Mouse (Mus musculus) limb, embryonic 11.5 days (tissue): ENCODE measurements around the gene Mea1. TPM values are rescaled to one million over a fixed set of nuclear protein-coding genes. Genes with fewer than 3 reads are reported as not detected.

ENCODE experiments used
- ATAC-seq: fragments of 200-750 bp; cut with Nextera tagmentation; 2 replicates; pipeline ENCODE4 v1.8.0; 2017; ENCODE audit warnings: low read depth; ENCODE audit not compliant: insufficient number of reproducible peaks, low FRiP score, low TSS enrichment
- DNase-seq: peaks from one replicate; pipeline ENCODE4 v3.0.0-alpha.2; 2015; ENCODE audit warnings: low spot score
- H3K27ac ChIP-seq: fragments of 300-500 bp; sonication (generic); replicated peaks from 2 replicates; pipeline ENCODE4 v1.5.1; 2014; ENCODE audit warnings: low read depth, mild to moderate bottlenecking, low read length
- H3K27me3 ChIP-seq: fragments of 300-500 bp; sonication (generic); 2 replicates; pipeline ENCODE4 v1.6.1; 2014; ENCODE audit warnings: mild to moderate bottlenecking, low read length, mixed read lengths; ENCODE audit not compliant: control insufficient read depth, insufficient read depth
- H3K36me3 ChIP-seq: fragments of 300-500 bp; sonication (generic); 2 replicates; pipeline ENCODE4 v1.6.1; 2014; ENCODE audit warnings: mild to moderate bottlenecking, low read length, moderate library complexity, mixed read lengths; ENCODE audit not compliant: control insufficient read depth, insufficient read depth
- H3K4me1 ChIP-seq: fragments of 300-500 bp; sonication (generic); 2 replicates; pipeline ENCODE4 v1.6.1; 2014; ENCODE audit warnings: low read length, mixed read lengths; ENCODE audit not compliant: control insufficient read depth, insufficient read depth
- H3K4me2 ChIP-seq: fragments of 300-500 bp; sonication (generic); 2 replicates; pipeline ENCODE4 v1.6.1; 2014; ENCODE audit warnings: low read depth, mild to moderate bottlenecking, moderate library complexity; ENCODE audit not compliant: severe bottlenecking
- H3K4me3 ChIP-seq: fragments of 300-500 bp; sonication (generic); 2 replicates; pipeline ENCODE4 v1.5.1; 2014; ENCODE audit warnings: low read depth, low read length
- H3K9ac ChIP-seq: fragments of 300-500 bp; sonication (generic); 2 replicates; pipeline ENCODE4 v1.6.1; 2014; ENCODE audit warnings: mild to moderate bottlenecking, low read length
- H3K9me3 ChIP-seq: fragments of 300-500 bp; sonication (generic); 2 replicates; pipeline ENCODE4 v1.6.1; 2016; ENCODE audit warnings: low read length; ENCODE audit not compliant: control insufficient read depth
- WGBS: fragments of 180-500 bp; shearing (Covaris S2); extraction: QIAGEN DNeasy Blood & Tissue Kit; methylation state at CpG from one replicate; pipeline ENCODE4 v1.1.7; 2014; 5-methylcytosine and 5-hydroxymethylcytosine counted together
- polyA plus RNA-seq: library from polyadenylated mRNA; unstranded; fragments of >200 nt; fragmentation: Nextera tagmentation; extraction: Ambion mirVana; gene quantifications from 2 replicates; pipeline ENCODE4 v1.2.1, GENCODE M21; 2014

Mea1 gene
- 153 and 160 TPM in 2 replicates for polyA plus RNA-seq

DNA sequence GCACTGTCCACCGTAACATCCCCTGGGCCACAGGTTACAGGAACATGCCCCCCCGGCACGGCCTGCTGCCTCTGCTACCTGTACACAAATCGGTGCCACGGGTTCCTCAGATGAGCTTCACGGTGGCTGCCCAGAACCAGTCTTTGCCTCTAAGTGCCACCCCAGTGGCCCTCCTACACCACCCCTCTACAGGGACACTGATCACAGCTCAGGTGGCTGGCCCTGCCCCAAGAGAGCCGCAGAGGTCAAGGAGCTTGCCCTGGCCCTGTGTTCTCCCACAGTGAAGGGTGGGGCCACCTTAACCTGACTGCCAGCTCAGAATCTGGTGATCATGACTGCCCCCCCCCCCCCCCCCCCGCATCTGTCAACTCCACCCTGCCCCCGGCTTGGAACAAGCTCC, at the start of gene Mea1:
Mea1 (plus strand) TSS at position 378 of the 400 bp plus-strand sequence.
- H3K4me1 ChIP-seq, result peaks cover 23% of the 10 kb centered on the region
- H3K4me2 ChIP-seq, result peak within 1 kb of the TSS; percentile 83
- no peak within 1 kb of the TSS for H3K27ac ChIP-seq
- ATAC-seq (no peak), DNase-seq (no peak)
- H3K9me3 ChIP-seq, result no peaks in the 10 kb centered on the region
- H3K36me3 ChIP-seq, result peaks cover 26% of the 10 kb centered on the region
- 90% methylated on average over 8 of the region's 9 CpGs for WGBS
- peak within 1 kb of the TSS; percentile 88 for H3K4me3 ChIP-seq
- H3K9ac ChIP-seq, result peak within 1 kb of the TSS; percentile 70
- H3K27me3 ChIP-seq, result no peaks in the 10 kb centered on the region

GRCm38 (mm10) chr17:46629685-46630441, 48.7 kb upstream of the Mea1 start:
- 2% methylated on average over 12 of the region's 12 CpGs for WGBS
- Histone ChIP-seq H3K9ac (peak overlapping the region; percentile 98), H3K4me3 (peak overlapping the region; percentile 99), H3K27me3 (no peaks in the 10 kb centered on the region), H3K36me3 (no peaks in the 10 kb centered on the region; the same call in 1 of the 2 replicates), H3K27ac (peak overlapping the region; percentile 94), H3K9me3 (no peaks in the 10 kb centered on the region), H3K4me2 (peak overlapping the region; percentile 70), H3K4me1 (peaks cover 39% of the 10 kb centered on the region)
- DNase-seq (peak; percentile 78), ATAC-seq (peak; percentile 76)

DNA sequence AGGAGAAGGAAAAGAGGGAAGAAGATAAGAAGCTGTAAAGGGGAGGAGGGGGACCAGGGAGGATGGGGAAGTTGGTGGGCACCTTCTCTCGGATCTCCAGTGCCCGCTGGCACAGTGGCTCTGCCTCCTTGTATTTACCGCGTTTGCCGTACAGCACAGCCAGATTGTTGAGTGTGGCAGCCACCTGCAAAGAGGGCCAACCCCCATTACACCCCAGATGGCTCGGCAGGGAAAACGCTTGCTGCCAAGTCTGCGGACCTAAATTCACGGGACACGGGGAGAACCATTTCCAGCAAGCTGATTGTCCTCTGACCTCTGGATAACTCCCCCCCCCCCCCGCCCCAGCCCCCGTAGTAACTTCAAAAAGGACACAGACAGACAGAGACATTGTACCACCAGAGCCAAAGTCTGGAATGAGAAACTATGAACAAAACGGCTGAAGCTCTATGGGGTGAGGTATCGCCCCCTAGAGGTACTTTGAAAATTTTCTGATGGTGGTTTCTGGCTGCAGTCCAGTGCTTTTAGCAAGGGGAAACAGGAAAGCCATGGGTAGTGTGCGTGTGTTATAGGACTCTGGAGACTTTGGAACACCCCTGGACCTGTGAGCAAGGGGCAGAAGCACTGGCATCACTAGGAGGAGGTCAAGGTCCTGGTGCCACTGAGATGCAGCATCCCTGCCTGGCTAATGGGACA, 41.6 kb upstream of the Mea1 start:
- H3K4me1 ChIP-seq, result no peaks in the 10 kb centered on the region; the same call in 1 of the 2 replicates
- no peak overlapping the region for H3K9ac ChIP-seq
- 20% methylated on average over 15 of the region's 15 CpGs for WGBS
- no peaks in the 10 kb centered on the region; the same call in 1 of the 2 replicates for H3K9me3 ChIP-seq
- DNase-seq (peak; percentile 53), ATAC-seq (peak; percentile 29; the same call in 1 of the 2 replicates)
- H3K36me3 ChIP-seq, result no peaks in the 10 kb centered on the region; the same call in 1 of the 2 replicates
- H3K27me3 ChIP-seq, result no peaks in the 10 kb centered on the region
- H3K4me2 ChIP-seq, result peak overlapping the region; percentile 10; the same call in 1 of the 2 replicates
- no peak overlapping the region for H3K4me3 ChIP-seq
- 0 out of 2 replicates have a peak overlapping the region, but pooled peaks have one; percentile 2 for H3K27ac ChIP-seq

DNA sequence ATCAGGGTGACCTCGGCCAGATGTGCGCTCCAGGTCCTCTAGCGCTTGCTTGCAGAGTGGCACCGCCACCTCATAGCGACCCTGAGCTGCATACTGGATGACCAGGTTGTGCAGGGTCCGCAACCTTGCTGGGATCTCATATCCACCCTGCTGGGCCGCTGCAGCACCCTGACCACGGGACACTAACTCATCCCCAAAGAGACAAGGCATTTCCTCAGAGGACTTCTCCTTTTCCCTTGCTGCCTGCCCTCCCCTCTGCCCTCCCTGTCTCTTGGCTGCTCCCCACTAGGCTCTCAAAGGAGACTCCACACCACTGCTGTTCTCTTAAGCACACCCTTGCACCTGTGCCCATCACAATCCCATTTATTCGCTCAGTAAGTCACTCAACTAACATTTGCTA, 38.7 kb upstream of the Mea1 start:
- no peaks in the 10 kb centered on the region for H3K36me3 ChIP-seq
- H3K27ac ChIP-seq, result no peak overlapping the region

GRCm38 (mm10) chr17:46642060-46642459, 36.5 kb upstream of the Mea1 start:
- DNase-seq (no peak), ATAC-seq (no peak)
- Histone ChIP-seq H3K9ac (no peak overlapping the region), H3K4me2 (no peak overlapping the region), H3K9me3 (no peaks in the 10 kb centered on the region; the same call in 1 of the 2 replicates), H3K4me3 (no peak overlapping the region), H3K36me3 (no peaks in the 10 kb centered on the region), H3K27me3 (no peaks in the 10 kb centered on the region), H3K27ac (no peak overlapping the region), H3K4me1 (peaks cover 7% of the 10 kb centered on the region; the same call in 1 of the 2 replicates)
- WGBS, result 89% methylated on average over 17 of the region's 17 CpGs

More for the DNA sequence above, 38.7 kb upstream of the Mea1 start:
- ATAC-seq (no peak), DNase-seq (no peak)
- Histone ChIP-seq H3K9me3 (no peaks in the 10 kb centered on the region; the same call in 1 of the 2 replicates), H3K4me1 (peaks cover 3% of the 10 kb centered on the region; the same call in 1 of the 2 replicates), H3K4me3 (no peak overlapping the region), H3K27me3 (no peaks in the 10 kb centered on the region), H3K4me2 (no peak overlapping the region), H3K9ac (no peak overlapping the region)
- 82% methylated on average over 9 of the region's 9 CpGs for WGBS

- ATAC-seq (no peak), DNase-seq (no peak)
- Histone ChIP-seq H3K4me3 (no peak overlapping the region), H3K4me2 (peak overlapping the region; percentile 91; the same call in 1 of the 2 replicates), H3K9ac (peak overlapping the region; percentile 17; the same call in 1 of the 2 replicates), H3K27ac (no peak overlapping the region), H3K9me3 (no peaks in the 10 kb centered on the region; the same call in 1 of the 2 replicates), H3K4me1 (peaks cover 8% of the 10 kb centered on the region; the same call in 1 of the 2 replicates), H3K36me3 (no peaks in the 10 kb centered on the region), H3K27me3 (no peaks in the 10 kb centered on the region)
- 86% methylated on average over 12 of the region's 12 CpGs for WGBS
Observed at GRCm38 (mm10) chr17:46644152-46644805, 34.3 kb upstream of the Mea1 start.

- H3K4me2 ChIP-seq, result peak overlapping the region; percentile 91
- no peaks in the 10 kb centered on the region for H3K27me3 ChIP-seq
- peaks cover 11% of the 10 kb centered on the region; the same call in 1 of the 2 replicates for H3K4me1 ChIP-seq
- peak overlapping the region; percentile 91 for H3K4me3 ChIP-seq
- DNase-seq (no peak), ATAC-seq (no peak)
- no peaks in the 10 kb centered on the region for H3K36me3 ChIP-seq
- H3K27ac ChIP-seq, result no peak overlapping the region
- peak overlapping the region; percentile 61 for H3K9ac ChIP-seq
- 10% methylated on average over 11 of the region's 11 CpGs for WGBS
- H3K9me3 ChIP-seq, result no peaks in the 10 kb centered on the region; the same call in 1 of the 2 replicates
Observed at GRCm38 (mm10) chr17:46644916-46645475, 33.6 kb upstream of the Mea1 start.
